Mouse (Mus musculus) olfactory bulb, adult 2 months (tissue): ENCODE measurements around the gene Nnat. TPM values are rescaled to one million over a fixed set of nuclear protein-coding genes. Genes with fewer than 3 reads are reported as not detected.

Experiments used
- H3K27ac ChIP-seq: fragments of 200-500 bp; 2 replicates; pipeline ENCODE4 v1.5.1; 2012; ENCODE audit warnings: low read depth, low read length; ENCODE audit not compliant: insufficient read depth
- H3K4me1 ChIP-seq: fragments of 200-500 bp; 2 replicates; pipeline ENCODE4 v1.6.1; 2012; ENCODE audit warnings: low read length; ENCODE audit not compliant: control insufficient read depth, insufficient read depth
- H3K4me3 ChIP-seq: fragments of 200-500 bp; 2 replicates; pipeline ENCODE4 v1.5.1; 2012; ENCODE audit warnings: mild to moderate bottlenecking, low read depth, low read length, moderate library complexity; ENCODE audit not compliant: insufficient read depth
- CTCF ChIP-seq: fragments of 200-500 bp; IDR thresholded peaks from 2 replicates; pipeline ENCODE4 v1.5.1; 2012; ENCODE audit warnings: low read depth, mild to moderate bottlenecking, low read length, moderate library complexity; ENCODE audit not compliant: insufficient read depth
- POLR2A ChIP-seq: fragments of 200-500 bp; IDR thresholded peaks from 2 replicates; pipeline ENCODE4 v1.6.1; 2012; ENCODE audit warnings: mild to moderate bottlenecking, low read depth, low read length, moderate library complexity; ENCODE audit not compliant: insufficient read depth
- WGBS: fragments of 180-500 bp; shearing (Covaris S2); methylation state at CpG from one replicate; pipeline ENCODE4 v1.1.7; 2018; 5-methylcytosine and 5-hydroxymethylcytosine counted together
- polyA plus RNA-seq: library from polyadenylated mRNA; stranded (reverse); fragments of >200 nt; gene quantifications from 2 replicates; pipeline ENCODE4 v1.2.4, GENCODE M21; 2012; ENCODE audit warnings: low replicate concordance; ENCODE audit not compliant: missing spikeins, insufficient read depth, insufficient read length

Nnat gene
- polyA plus RNA-seq, 1 experiment = not detected

GRCm38 (mm10) chr2:157530056-157530955 lies 29.6 kb upstream of the Nnat start:
- no peak for TF ChIP-seq POLR2A
- no peak for TF ChIP-seq CTCF
- 20% methylated on average over 13 of the region's 13 CpGs for WGBS
- Histone ChIP-seq H3K27ac (peak overlapping the region; percentile 40), H3K4me3 (no peak overlapping the region), H3K4me1 (peaks cover 31% of the 10 kb centered on the region)

- TF ChIP-seq CTCF (no peak), POLR2A (no peak)
- Histone ChIP-seq H3K4me1 (peaks cover 30% of the 10 kb centered on the region), H3K4me3 (no peak overlapping the region), H3K27ac (no peak overlapping the region; the same call in 1 of the 2 replicates)
- WGBS = 54% methylated on average over 8 of the region's 8 CpGs
Observed at GRCm38 (mm10) chr2:157531681-157532426, 28.0 kb upstream of the Nnat start.

GRCm38 (mm10) chr2:157534163-157534562 lies 25.7 kb upstream of the Nnat start:
- Histone ChIP-seq H3K4me3 (no peak overlapping the region), H3K4me1 (peaks cover 36% of the 10 kb centered on the region), H3K27ac (no peak overlapping the region)
- no peak for TF ChIP-seq POLR2A
- TF ChIP-seq CTCF = no peak
- 95% methylated on average over 4 of the region's 4 CpGs for WGBS

GRCm38 (mm10) chr2:157536476-157537081 lies 23.3 kb upstream of the Nnat start:
- Histone ChIP-seq H3K4me1 (peaks cover 39% of the 10 kb centered on the region), H3K27ac (no peak overlapping the region), H3K4me3 (no peak overlapping the region)
- WGBS = 73% methylated on average over 7 of the region's 7 CpGs
- TF ChIP-seq POLR2A = no peak
- TF ChIP-seq CTCF = no peak

GRCm38 (mm10) chr2:157537118-157537517 lies 22.8 kb upstream of the Nnat start:
- Histone ChIP-seq H3K4me1 (peaks cover 37% of the 10 kb centered on the region), H3K4me3 (no peak overlapping the region), H3K27ac (no peak overlapping the region)
- TF ChIP-seq CTCF (no peak), POLR2A (no peak)
- 33% methylated on average over 7 of the region's 7 CpGs for WGBS

- no peak for TF ChIP-seq CTCF
- TF ChIP-seq POLR2A = no peak
- WGBS = 33% methylated on average over 24 of the region's 24 CpGs
- H3K27ac ChIP-seq = no peak overlapping the region
Observed at GRCm38 (mm10) chr2:157540073-157540952, 19.6 kb upstream of the Nnat start.

GRCm38 (mm10) chr2:157540953-157541569 lies 18.8 kb upstream of the Nnat start:
- 57% methylated on average over 9 of the region's 9 CpGs for WGBS
- TF ChIP-seq POLR2A = no peak
- TF ChIP-seq CTCF = no peak
- H3K27ac ChIP-seq = no peak overlapping the region
- no peak overlapping the region for H3K4me3 ChIP-seq
- H3K4me1 ChIP-seq = peaks cover 32% of the 10 kb centered on the region

More at GRCm38 (mm10) chr2:157540073-157540952, 19.6 kb upstream of the Nnat start:
- Histone ChIP-seq H3K4me3 (no peak overlapping the region), H3K4me1 (peaks cover 32% of the 10 kb centered on the region)

GRCm38 (mm10) chr2:157541631-157542030 lies 18.2 kb upstream of the Nnat start:
- Histone ChIP-seq H3K4me3 (no peak overlapping the region), H3K27ac (no peak overlapping the region), H3K4me1 (peaks cover 30% of the 10 kb centered on the region)
- TF ChIP-seq CTCF = no peak
- TF ChIP-seq POLR2A = no peak
- 76% methylated on average over 8 of the region's 8 CpGs for WGBS
